Mouse (Mus musculus) midbrain, embryonic 14.5 days (tissue): Measurements from ENCODE around the gene Rnf8. TPM values are rescaled to one million over a fixed set of nuclear protein-coding genes. Genes with fewer than 3 reads are reported as not detected.

ENCODE experiments used
- ATAC-seq: fragments of 200-750 bp; cut with Nextera tagmentation; 2 replicates; pipeline ENCODE4 v1.8.0; 2017; ENCODE audit warnings: moderate number of reproducible peaks, moderate library complexity; ENCODE audit not compliant: low FRiP score, low TSS enrichment
- DNase-seq: peaks from one replicate; pipeline ENCODE4 v3.0.0-alpha.2; 2015
- H3K27ac ChIP-seq: fragments of 300-500 bp; sonication (generic); replicated peaks from 2 replicates; pipeline ENCODE4 v1.5.1; 2014; ENCODE audit warnings: mild to moderate bottlenecking, low read depth, low read length, moderate library complexity
- H3K27me3 ChIP-seq: fragments of 300-500 bp; sonication (generic); 2 replicates; pipeline ENCODE4 v1.6.1; 2014; ENCODE audit warnings: low read length, control low read depth, mixed read lengths; ENCODE audit not compliant: control insufficient read depth, insufficient read depth
- H3K36me3 ChIP-seq: fragments of 300-500 bp; sonication (generic); 2 replicates; pipeline ENCODE4 v1.6.1; 2014; ENCODE audit warnings: low read length, control low read depth; ENCODE audit not compliant: control insufficient read depth, insufficient read depth
- H3K4me1 ChIP-seq: fragments of 300-500 bp; sonication (generic); 2 replicates; pipeline ENCODE4 v1.6.1; 2014; ENCODE audit warnings: mild to moderate bottlenecking, antibody characterized with exemption, low read length, control low read depth; ENCODE audit not compliant: control insufficient read depth, insufficient read depth
- H3K4me2 ChIP-seq: fragments of 300-500 bp; sonication (generic); 2 replicates; pipeline ENCODE4 v1.6.1; 2014; ENCODE audit warnings: mild to moderate bottlenecking, low read length, moderate library complexity
- H3K4me3 ChIP-seq: fragments of 300-500 bp; sonication (generic); replicated peaks from 2 replicates; pipeline ENCODE4 v1.5.1; 2014; ENCODE audit warnings: low read depth, low read length
- H3K9ac ChIP-seq: fragments of 300-500 bp; sonication (generic); replicated peaks from 2 replicates; pipeline ENCODE4 v1.6.1; 2014; ENCODE audit warnings: mild to moderate bottlenecking, low read length, moderate library complexity
- H3K9me3 ChIP-seq: fragments of 300-500 bp; sonication (generic); 2 replicates; pipeline ENCODE4 v1.6.1; 2016; ENCODE audit warnings: low read length, control low read depth, mixed read lengths; ENCODE audit not compliant: control insufficient read depth
- WGBS: fragments of 180-500 bp; shearing (Covaris S2); extraction: QIAGEN DNeasy Blood & Tissue Kit; methylation state at CpG from one replicate; pipeline ENCODE4 v1.1.7; 2014; 5-methylcytosine and 5-hydroxymethylcytosine counted together
- polyA plus RNA-seq: library from polyadenylated mRNA; unstranded; fragments of >200 nt; fragmentation: Nextera tagmentation; extraction: Ambion mirVana; gene quantifications from 2 replicates; pipeline ENCODE4 v1.2.1, GENCODE M21; 2014

Rnf8 gene
- polyA plus RNA-seq, 1 experiment from 2014 or later: 86.8 TPM

- no peak for ATAC-seq
- Histone ChIP-seq H3K27me3 (no peaks in the 10 kb centered on the region), H3K4me1 (no peaks in the 10 kb centered on the region), H3K9me3 (no peaks in the 10 kb centered on the region), H3K36me3 (peaks cover 88% of the 10 kb centered on the region), H3K4me2 (no peak overlapping the region), H3K4me3 (no peak overlapping the region), H3K27ac (no peak overlapping the region), H3K9ac (no peak overlapping the region)
- 92% methylated on average over 11 of the region's 11 CpGs for WGBS
- DNase-seq: no peak
Observed at GRCm38 (mm10) chr17:29632312-29632711, 17.7 kb downstream of the Rnf8 start.

GRCm38 (mm10) chr17:29635492-29635891 lies 20.9 kb downstream of the Rnf8 start:
- Histone ChIP-seq H3K4me2 (no peak overlapping the region), H3K9ac (no peak overlapping the region), H3K27ac (no peak overlapping the region), H3K4me1 (no peaks in the 10 kb centered on the region), H3K4me3 (no peak overlapping the region), H3K36me3 (peaks cover 86% of the 10 kb centered on the region), H3K27me3 (no peaks in the 10 kb centered on the region), H3K9me3 (no peaks in the 10 kb centered on the region)
- WGBS: 94% methylated on average over 8 of the region's 8 CpGs
- no peak for DNase-seq
- ATAC-seq: no peak

GRCm38 (mm10) chr17:29636118-29636517 lies 21.5 kb downstream of the Rnf8 start:
- no peak for ATAC-seq
- Histone ChIP-seq H3K4me1 (no peaks in the 10 kb centered on the region), H3K4me2 (no peak overlapping the region), H3K36me3 (peaks cover 86% of the 10 kb centered on the region), H3K27ac (no peak overlapping the region), H3K27me3 (no peaks in the 10 kb centered on the region), H3K9ac (no peak overlapping the region), H3K4me3 (no peak overlapping the region), H3K9me3 (no peaks in the 10 kb centered on the region)
- peak; percentile 76 for DNase-seq
- WGBS: 78% methylated on average over 5 of the region's 5 CpGs

- no peaks in the 10 kb centered on the region for H3K9me3 ChIP-seq
- no peak overlapping the region for H3K9ac ChIP-seq
- DNase-seq: no peak
- WGBS: 98% methylated on average over 4 of the region's 4 CpGs
- H3K27ac ChIP-seq: no peak overlapping the region
- no peak for ATAC-seq
- H3K36me3 ChIP-seq: peaks cover 86% of the 10 kb centered on the region
- H3K27me3 ChIP-seq: no peaks in the 10 kb centered on the region
- H3K4me2 ChIP-seq: no peak overlapping the region
- no peaks in the 10 kb centered on the region for H3K4me1 ChIP-seq
- H3K4me3 ChIP-seq: no peak overlapping the region
Observed at GRCm38 (mm10) chr17:29637377-29637776, 22.8 kb downstream of the Rnf8 start.

- WGBS: 90% methylated on average over 8 of the region's 8 CpGs
- H3K4me3 ChIP-seq: no peak overlapping the region
- no peak for DNase-seq
- no peaks in the 10 kb centered on the region for H3K4me1 ChIP-seq
- no peaks in the 10 kb centered on the region for H3K27me3 ChIP-seq
- H3K9me3 ChIP-seq: no peaks in the 10 kb centered on the region
- H3K4me2 ChIP-seq: no peak overlapping the region
- ATAC-seq: no peak
- H3K27ac ChIP-seq: no peak overlapping the region
- H3K36me3 ChIP-seq: peaks cover 84% of the 10 kb centered on the region
- no peak overlapping the region for H3K9ac ChIP-seq
Observed at GRCm38 (mm10) chr17:29637895-29638294, 23.3 kb downstream of the Rnf8 start.

GRCm38 (mm10) chr17:29640971-29641370 lies 26.4 kb downstream of the Rnf8 start:
- no peaks in the 10 kb centered on the region for H3K27me3 ChIP-seq
- no peaks in the 10 kb centered on the region for H3K4me1 ChIP-seq
- no peak overlapping the region for H3K4me3 ChIP-seq
- H3K9me3 ChIP-seq: no peaks in the 10 kb centered on the region
- 99% methylated on average over 11 of the region's 11 CpGs for WGBS
- no peak overlapping the region for H3K4me2 ChIP-seq
- no peak overlapping the region for H3K9ac ChIP-seq
- no peak for DNase-seq
- H3K36me3 ChIP-seq: peaks cover 60% of the 10 kb centered on the region
- ATAC-seq: no peak
- H3K27ac ChIP-seq: no peak overlapping the region

GRCm38 (mm10) chr17:29642219-29642618 lies 27.6 kb downstream of the Rnf8 start:
- Histone ChIP-seq H3K4me3 (no peak overlapping the region), H3K27me3 (no peaks in the 10 kb centered on the region), H3K4me1 (no peaks in the 10 kb centered on the region), H3K4me2 (no peak overlapping the region), H3K27ac (no peak overlapping the region), H3K36me3 (peaks cover 47% of the 10 kb centered on the region), H3K9ac (no peak overlapping the region), H3K9me3 (no peaks in the 10 kb centered on the region)
- 83% methylated on average over 3 of the region's 3 CpGs for WGBS
- ATAC-seq (no peak), DNase-seq (no peak)

GRCm38 (mm10) chr17:29658249-29658648 lies 43.7 kb downstream of the Rnf8 start:
- H3K36me3 ChIP-seq: 0 out of 2 replicates have a peak, but pooled peaks cover 3% of the 10 kb centered on the region
- ATAC-seq (no peak), DNase-seq (no peak)
- no peaks in the 10 kb centered on the region for H3K9me3 ChIP-seq
- no peak overlapping the region for H3K9ac ChIP-seq
- no peak overlapping the region for H3K4me3 ChIP-seq
- H3K27me3 ChIP-seq: no peaks in the 10 kb centered on the region
- H3K27ac ChIP-seq: no peak overlapping the region
- H3K4me2 ChIP-seq: no peak overlapping the region
- WGBS: 82% methylated on average over 2 of the region's 2 CpGs
- 0 out of 2 replicates have a peak, but pooled peaks cover 7% of the 10 kb centered on the region for H3K4me1 ChIP-seq

- H3K4me2 ChIP-seq: peak within 1 kb of the TSS; percentile 83
- DNase-seq: peak; percentile 97
- H3K9ac ChIP-seq: peak within 1 kb of the TSS; percentile 94
- peak; percentile 95 for ATAC-seq
- H3K36me3 ChIP-seq: peaks cover 19% of the 10 kb centered on the region; the same call in 1 of the 2 replicates
- no peaks in the 10 kb centered on the region for H3K9me3 ChIP-seq
- no peaks in the 10 kb centered on the region for H3K27me3 ChIP-seq
- 0 out of 2 replicates have a peak, but pooled peaks cover 7% of the 10 kb centered on the region for H3K4me1 ChIP-seq
- peak within 1 kb of the TSS; percentile 93 for H3K27ac ChIP-seq
- WGBS: under 1% methylated on average over 41 of the region's 41 CpGs
- peak within 1 kb of the TSS; percentile 87 for H3K4me3 ChIP-seq
Observed at GRCm38 (mm10) chr17:29660076-29660761, 45.6 kb downstream of the Rnf8 start, which contains the start of gene Cmtr1. Gene Cmtr1, plus strand, starts transcription at chr17:29660595.
